Mouse (Mus musculus) forebrain, embryonic 15.5 days (tissue): ENCODE measurements at regions not wholly inside any gene's neighbourhood (a gene's known extent, or its start where the extent isn't known, plus 50 kb on each side); places are given as distances from the start of the nearest gene placed in this dataset.

ENCODE experiments used
- ATAC-seq: fragments of 200-750 bp; cut with Nextera tagmentation; replicated peaks from 2 replicates; pipeline ENCODE4 v1.8.0; 2017; ENCODE audit warnings: mild to moderate bottlenecking, moderate TSS enrichment, moderate library complexity
- H3K27ac ChIP-seq: fragments of 300-500 bp; sonication (generic); replicated peaks from 2 replicates; pipeline ENCODE4 v1.5.1; 2015; ENCODE audit warnings: mild to moderate bottlenecking, inconsistent platforms
- H3K27me3 ChIP-seq: fragments of 300-500 bp; sonication (generic); 2 replicates; pipeline ENCODE4 v1.6.1; 2015; ENCODE audit warnings: inconsistent platforms
- H3K36me3 ChIP-seq: fragments of 300-500 bp; sonication (generic); 2 replicates; pipeline ENCODE4 v1.6.1; 2015; ENCODE audit warnings: mild to moderate bottlenecking, inconsistent platforms
- H3K4me1 ChIP-seq: fragments of 300-500 bp; sonication (generic); 2 replicates; pipeline ENCODE4 v1.6.1; 2015; ENCODE audit warnings: inconsistent platforms
- H3K4me2 ChIP-seq: fragments of 300-500 bp; sonication (generic); replicated peaks from 2 replicates; pipeline ENCODE4 v1.6.1; 2015; ENCODE audit warnings: mild to moderate bottlenecking, inconsistent platforms
- H3K4me3 ChIP-seq: fragments of 300-500 bp; sonication (generic); 2 replicates; pipeline ENCODE4 v1.5.1; 2015; ENCODE audit warnings: mild to moderate bottlenecking, inconsistent platforms
- H3K9ac ChIP-seq: fragments of 300-500 bp; sonication (generic); replicated peaks from 2 replicates; pipeline ENCODE4 v1.6.1; 2015; ENCODE audit warnings: mild to moderate bottlenecking, inconsistent platforms
- H3K9me3 ChIP-seq: fragments of 300-500 bp; sonication (generic); 2 replicates; pipeline ENCODE4 v1.6.1; 2016; ENCODE audit warnings: inconsistent platforms
- whole genome bisulfite sequencing: fragments of 180-500 bp; shearing (Covaris S2); methylation state at CpG from one replicate; pipeline ENCODE4 v1.1.7; 2015; ENCODE audit warnings: mixed read lengths; 5-methylcytosine and 5-hydroxymethylcytosine counted together

DNA sequence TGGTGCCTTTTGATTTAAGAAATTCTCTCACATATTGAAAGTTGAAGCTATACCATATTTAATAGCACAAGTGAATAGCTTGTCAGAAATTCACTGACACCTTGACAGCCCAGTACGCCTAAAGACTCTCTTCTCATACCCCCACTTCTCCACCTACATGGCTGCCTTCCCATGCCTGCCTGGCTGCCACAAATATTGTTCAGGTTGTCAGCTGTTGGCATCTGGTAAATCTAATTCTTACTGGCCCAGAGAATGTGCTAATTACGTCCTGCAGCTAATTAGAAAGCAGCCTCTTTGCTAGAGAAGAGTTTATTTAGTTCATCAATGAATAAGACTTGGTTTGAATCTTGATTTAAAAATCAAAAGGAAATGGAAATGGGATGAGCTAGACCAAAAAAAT, 163.7 kb upstream of the Gpc6 start:
- H3K9ac ChIP-seq, result no peak overlapping the region
- ATAC-seq, result peak; percentile 76
- 19% methylated on average over 2 of the region's 2 CpGs for WGBS
- no peak overlapping the region for H3K27ac ChIP-seq
- H3K4me2 ChIP-seq, result no peak overlapping the region
- no peaks in the 10 kb centered on the region for H3K36me3 ChIP-seq
- H3K4me1 ChIP-seq, result 0 out of 2 replicates have a peak, but pooled peaks cover 3% of the 10 kb centered on the region
- no peaks in the 10 kb centered on the region for H3K9me3 ChIP-seq
- no peaks in the 10 kb centered on the region for H3K27me3 ChIP-seq
- no peak overlapping the region for H3K4me3 ChIP-seq

DNA sequence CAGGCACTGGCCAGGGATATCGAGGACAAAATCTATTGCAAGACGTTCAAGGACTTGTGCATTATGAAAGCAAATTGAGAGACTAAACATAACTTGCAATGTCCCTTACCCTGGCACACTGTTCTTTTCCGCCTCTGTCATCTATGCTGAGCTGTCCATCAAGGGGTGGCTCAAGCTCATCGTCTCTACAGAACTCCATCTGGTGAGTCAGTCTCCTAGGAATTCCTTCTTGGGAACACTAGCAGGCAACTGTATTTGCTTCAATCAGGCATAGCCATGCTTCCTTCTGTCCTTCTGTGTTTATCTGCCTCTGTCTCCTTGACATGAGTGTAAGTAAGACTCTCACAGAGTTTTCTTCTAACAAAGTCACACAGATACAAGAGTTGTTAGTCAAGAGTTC, 154.0 kb upstream of the Gpc6 start:
- H3K4me2 ChIP-seq, result no peak overlapping the region
- H3K4me1 ChIP-seq, result no peaks in the 10 kb centered on the region
- no peak overlapping the region for H3K4me3 ChIP-seq
- no peak overlapping the region for H3K27ac ChIP-seq
- 90% methylated on average over 4 of the region's 4 CpGs for whole genome bisulfite sequencing
- no peaks in the 10 kb centered on the region for H3K36me3 ChIP-seq
- H3K9ac ChIP-seq, result no peak overlapping the region
- ATAC-seq, result no peak
- no peaks in the 10 kb centered on the region for H3K27me3 ChIP-seq
- no peaks in the 10 kb centered on the region for H3K9me3 ChIP-seq

DNA sequence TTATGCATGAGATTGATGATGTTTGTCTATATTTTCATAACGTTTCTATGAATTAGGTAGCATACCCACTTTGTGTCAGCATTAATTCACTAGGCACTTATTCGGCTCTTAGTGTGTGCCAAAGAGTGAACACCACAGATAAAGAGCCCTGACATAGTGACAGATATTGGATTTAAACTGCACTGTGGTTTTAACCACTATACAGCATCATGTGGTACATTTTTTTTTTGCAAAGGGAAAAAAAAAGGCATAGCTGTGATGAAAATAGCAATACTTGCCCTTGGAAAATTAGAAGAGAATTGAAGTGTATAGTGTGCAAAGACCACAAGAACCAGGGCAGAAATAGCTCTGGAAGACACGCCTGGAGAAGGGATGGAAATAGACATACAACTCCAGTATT, 153.4 kb upstream of the Gpc6 start:
- Histone ChIP-seq H3K4me1 (no peaks in the 10 kb centered on the region), H3K9me3 (no peaks in the 10 kb centered on the region), H3K4me3 (no peak overlapping the region), H3K27me3 (no peaks in the 10 kb centered on the region), H3K4me2 (no peak overlapping the region), H3K36me3 (no peaks in the 10 kb centered on the region), H3K9ac (no peak overlapping the region), H3K27ac (no peak overlapping the region)
- 88% methylated on average over 3 of the region's 3 CpGs for WGBS
- no peak for ATAC-seq

DNA sequence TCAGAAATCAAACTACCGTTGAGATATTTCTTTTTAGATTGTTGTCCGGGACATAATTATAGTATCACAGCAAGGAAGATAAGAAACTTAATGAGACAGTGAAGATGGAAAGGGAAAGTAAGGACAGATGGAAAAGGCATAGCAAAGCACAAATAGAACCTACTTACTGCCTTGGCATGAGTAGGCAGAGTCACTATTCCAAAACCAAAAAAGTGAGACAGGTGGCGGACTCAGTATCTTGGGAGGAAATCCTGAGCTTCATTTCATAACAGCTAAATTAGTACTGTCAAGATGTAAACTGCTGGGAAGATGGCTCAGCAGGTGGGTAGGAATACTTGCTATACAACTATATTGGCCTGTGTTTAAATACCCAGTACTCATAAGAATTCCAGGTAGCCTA, 145.5 kb upstream of the Gpc6 start:
- Histone ChIP-seq H3K4me2 (no peak overlapping the region), H3K36me3 (no peaks in the 10 kb centered on the region), H3K27ac (no peak overlapping the region), H3K9ac (no peak overlapping the region), H3K4me1 (no peaks in the 10 kb centered on the region), H3K4me3 (no peak overlapping the region), H3K9me3 (no peaks in the 10 kb centered on the region), H3K27me3 (no peaks in the 10 kb centered on the region)
- 81% methylated on average over 3 of the region's 3 CpGs for WGBS
- ATAC-seq, result no peak

DNA sequence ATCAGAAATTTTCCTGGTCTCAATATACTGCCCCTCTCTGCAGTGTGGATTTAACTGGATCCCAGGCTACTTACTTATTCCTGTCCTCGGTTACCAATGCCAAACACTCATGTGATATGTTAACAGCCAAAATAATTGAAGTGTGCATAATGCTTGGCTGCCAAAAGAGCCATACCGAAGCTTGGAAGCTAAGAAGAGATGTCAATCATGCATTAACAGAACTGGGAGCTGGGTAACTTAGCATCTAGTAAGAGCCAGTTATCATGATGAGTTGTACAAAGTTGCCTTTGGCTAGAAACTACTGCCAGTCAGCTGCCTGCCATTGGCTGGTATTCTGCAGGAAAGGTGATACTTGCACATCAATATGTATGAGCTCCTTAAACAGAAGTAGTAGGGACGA, 141.3 kb upstream of the Gpc6 start:
- H3K9me3 ChIP-seq, result no peaks in the 10 kb centered on the region
- H3K27ac ChIP-seq, result no peak overlapping the region
- no peaks in the 10 kb centered on the region for H3K4me1 ChIP-seq
- no peak overlapping the region for H3K4me3 ChIP-seq
- peak; percentile 90 for ATAC-seq
- no peak overlapping the region for H3K4me2 ChIP-seq
- no peaks in the 10 kb centered on the region for H3K36me3 ChIP-seq
- H3K9ac ChIP-seq, result no peak overlapping the region
- no peaks in the 10 kb centered on the region for H3K27me3 ChIP-seq
- WGBS, result 34% methylated on average over 3 of the region's 3 CpGs

DNA sequence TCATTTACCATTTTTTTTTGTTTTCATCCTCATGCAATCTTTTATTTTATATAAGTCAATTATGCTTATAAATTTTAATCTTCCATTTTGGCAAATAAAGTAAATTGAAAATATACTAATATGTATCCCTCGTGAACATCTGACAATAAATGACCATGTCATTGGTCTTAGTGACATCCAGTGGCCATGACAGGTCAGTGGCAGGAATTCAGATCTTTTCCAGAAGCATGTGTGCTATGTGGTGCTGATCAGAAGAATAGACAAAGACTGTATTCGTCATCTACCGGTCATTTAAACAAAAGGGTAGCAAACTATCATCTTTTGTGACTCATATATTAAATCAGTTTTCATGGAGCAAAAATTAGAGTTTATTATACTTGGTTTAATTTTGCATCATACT, 118.6 kb upstream of the Gpc6 start:
- 89% methylated on average over 3 of the region's 3 CpGs for WGBS
- H3K4me2 ChIP-seq, result no peak overlapping the region
- H3K9ac ChIP-seq, result no peak overlapping the region
- no peak for ATAC-seq
- no peaks in the 10 kb centered on the region for H3K36me3 ChIP-seq
- H3K4me1 ChIP-seq, result peaks cover 4% of the 10 kb centered on the region
- no peaks in the 10 kb centered on the region for H3K27me3 ChIP-seq
- no peak overlapping the region for H3K4me3 ChIP-seq
- H3K27ac ChIP-seq, result no peak overlapping the region
- no peaks in the 10 kb centered on the region for H3K9me3 ChIP-seq

DNA sequence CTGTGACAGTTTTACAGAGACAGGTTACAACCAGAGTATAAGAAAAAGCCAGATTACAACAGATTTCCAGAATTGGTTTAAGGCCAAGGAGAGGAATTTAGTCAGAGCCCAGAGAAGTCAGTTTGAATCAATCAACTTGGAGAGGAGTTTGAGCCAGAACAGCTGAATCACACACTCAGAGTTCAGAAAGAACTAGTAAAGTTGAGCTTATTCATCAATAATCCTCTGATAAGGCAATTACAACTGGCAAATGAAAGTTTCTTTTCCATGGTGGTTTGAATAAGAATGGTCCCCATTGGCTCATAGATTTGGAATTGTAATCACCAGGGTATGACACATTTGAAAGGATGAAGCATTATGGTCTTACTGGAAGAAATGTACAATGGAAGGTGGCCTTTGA, 116.5 kb upstream of the Gpc6 start:
- Histone ChIP-seq H3K4me1 (peaks cover 4% of the 10 kb centered on the region), H3K4me2 (no peak overlapping the region), H3K4me3 (no peak overlapping the region), H3K27ac (no peak overlapping the region), H3K9me3 (no peaks in the 10 kb centered on the region), H3K9ac (no peak overlapping the region), H3K27me3 (no peaks in the 10 kb centered on the region), H3K36me3 (no peaks in the 10 kb centered on the region)
- no peak for ATAC-seq

DNA sequence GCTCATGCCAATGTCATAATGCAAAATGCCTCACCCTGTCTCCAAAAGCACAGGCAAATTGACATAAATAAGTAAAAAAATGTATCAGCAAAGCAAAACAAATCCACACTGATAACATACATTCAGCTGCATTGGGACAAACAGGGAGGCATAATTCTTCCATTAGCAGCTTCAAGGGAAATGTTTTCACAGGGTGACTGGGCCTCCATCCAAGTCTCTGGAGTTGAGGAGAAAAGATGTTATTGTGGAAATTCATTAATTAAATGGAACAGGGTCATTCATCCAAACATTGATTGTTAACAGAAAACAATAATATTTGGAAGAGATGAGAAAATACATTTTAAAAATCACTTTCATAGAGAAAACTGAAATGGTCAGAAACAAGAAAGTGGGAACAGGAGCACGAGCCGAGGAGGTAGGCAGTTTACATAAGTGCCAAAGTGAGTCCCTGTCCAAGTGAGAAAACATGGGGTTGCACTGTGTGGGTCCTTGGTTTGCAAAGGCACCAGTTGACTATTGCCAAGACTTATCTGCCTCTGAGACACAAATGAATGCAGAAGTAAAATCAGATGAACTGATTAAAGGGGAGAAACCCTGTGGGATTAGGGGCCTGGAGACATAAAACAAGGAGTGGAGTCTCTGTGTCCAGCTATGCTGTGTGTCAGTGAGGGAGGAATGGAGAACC, 114.3 kb upstream of the Gpc6 start:
- Histone ChIP-seq H3K9ac (no peak overlapping the region), H3K9me3 (no peaks in the 10 kb centered on the region), H3K36me3 (no peaks in the 10 kb centered on the region), H3K27ac (0 out of 2 replicates have a peak overlapping the region, but pooled peaks have one; percentile 17), H3K4me2 (no peak overlapping the region), H3K4me3 (no peak overlapping the region), H3K4me1 (peaks cover 4% of the 10 kb centered on the region), H3K27me3 (no peaks in the 10 kb centered on the region)
- 40% methylated on average over 2 of the region's 2 CpGs for WGBS
- ATAC-seq, result peak; percentile 61; the same call in 1 of the 2 replicates

DNA sequence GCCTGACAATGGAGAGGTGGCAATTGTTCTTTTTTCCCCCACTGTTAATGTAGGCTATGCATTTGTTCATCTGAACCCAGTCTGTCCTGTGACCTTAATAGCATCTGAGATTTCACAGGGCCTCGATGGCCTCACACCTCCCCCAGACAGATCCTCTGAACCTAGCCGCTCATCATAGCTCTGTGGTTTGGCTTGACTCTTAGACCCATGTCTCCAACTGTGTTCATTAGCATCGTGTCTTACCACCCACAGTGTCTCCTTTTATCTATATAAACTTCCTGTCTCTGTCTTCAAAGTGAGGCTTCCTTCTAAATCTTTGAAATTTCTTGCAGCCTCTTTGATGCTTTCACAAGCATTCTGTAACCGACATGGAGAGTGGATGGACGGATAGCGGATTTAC, 87.9 kb upstream of the Gpc6 start:
- no peak overlapping the region for H3K4me3 ChIP-seq
- H3K4me1 ChIP-seq, result no peaks in the 10 kb centered on the region
- no peak overlapping the region for H3K9ac ChIP-seq
- H3K27ac ChIP-seq, result no peak overlapping the region
- no peaks in the 10 kb centered on the region for H3K36me3 ChIP-seq
- no peaks in the 10 kb centered on the region for H3K27me3 ChIP-seq
- WGBS, result 57% methylated on average over 6 of the region's 6 CpGs
- no peaks in the 10 kb centered on the region for H3K9me3 ChIP-seq
- ATAC-seq, result no peak
- no peak overlapping the region for H3K4me2 ChIP-seq

DNA sequence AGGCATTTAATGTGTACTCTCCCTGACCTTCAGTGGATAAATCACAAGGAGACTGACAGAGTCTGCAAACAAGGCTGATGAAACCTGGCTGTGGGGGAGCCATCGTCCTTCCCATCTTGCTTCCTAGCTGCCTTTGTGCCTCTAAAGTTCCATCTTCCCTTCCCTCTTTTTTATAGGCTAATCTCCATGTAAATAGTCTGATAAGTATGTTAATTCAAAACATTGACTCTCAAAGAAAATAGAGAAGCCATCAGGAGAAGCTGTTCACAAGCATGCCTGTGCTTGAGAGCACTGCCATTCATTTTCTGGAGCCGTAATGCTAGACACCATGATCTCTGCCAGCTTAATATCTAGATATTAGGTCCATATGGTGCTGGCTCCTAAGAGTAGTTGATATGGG, 55.7 kb upstream of the Gpc6 start:
- H3K4me1 ChIP-seq, result no peaks in the 10 kb centered on the region
- no peaks in the 10 kb centered on the region for H3K36me3 ChIP-seq
- H3K27ac ChIP-seq, result no peak overlapping the region
- no peak for ATAC-seq
- no peaks in the 10 kb centered on the region for H3K9me3 ChIP-seq
- H3K27me3 ChIP-seq, result no peaks in the 10 kb centered on the region
- H3K4me3 ChIP-seq, result no peak overlapping the region
- no peak overlapping the region for H3K9ac ChIP-seq
- H3K4me2 ChIP-seq, result no peak overlapping the region
- 65% methylated on average over 2 of the region's 2 CpGs for WGBS

DNA sequence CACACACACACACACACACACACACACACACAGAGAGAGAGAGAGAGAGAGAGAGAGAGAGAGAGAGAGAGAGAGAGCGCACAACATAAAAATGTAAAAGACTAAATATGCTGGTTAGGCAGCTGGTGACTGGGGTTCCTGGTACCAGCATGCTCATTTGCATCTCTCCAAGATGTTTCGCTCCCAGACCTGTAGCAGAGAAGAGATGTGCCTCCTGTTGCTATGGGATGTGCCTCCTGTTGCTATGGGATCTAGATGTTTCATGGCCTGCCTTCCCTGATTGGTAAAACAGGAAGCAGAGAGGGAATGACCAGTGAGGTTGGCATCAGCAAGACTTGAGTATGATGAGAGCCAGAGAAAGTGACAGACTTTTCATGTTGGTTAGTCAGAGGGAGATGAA, 55.1 kb upstream of the Gpc6 start:
- H3K4me1 ChIP-seq, result no peaks in the 10 kb centered on the region
- no peak overlapping the region for H3K4me2 ChIP-seq
- ATAC-seq, result no peak
- no peaks in the 10 kb centered on the region for H3K9me3 ChIP-seq
- H3K36me3 ChIP-seq, result no peaks in the 10 kb centered on the region
- WGBS, result 93% methylated on average over 2 of the region's 2 CpGs
- H3K9ac ChIP-seq, result no peak overlapping the region
- no peak overlapping the region for H3K27ac ChIP-seq
- H3K27me3 ChIP-seq, result no peaks in the 10 kb centered on the region
- no peak overlapping the region for H3K4me3 ChIP-seq
